Mouse (Mus musculus) forebrain, embryonic 16.5 days (tissue): ENCODE measurements at regions not wholly inside any gene's neighbourhood (a gene's known extent, or its start where the extent isn't known, plus 50 kb on each side); places are given as distances from the start of the nearest gene placed in this dataset.

Experiments used
- ATAC-seq: fragments of 200-750 bp; cut with Nextera tagmentation; 2 replicates; pipeline ENCODE4 v1.8.0; 2017; ENCODE audit warnings: mild to moderate bottlenecking, moderate library complexity
- H3K27ac ChIP-seq: fragments of 300-500 bp; sonication (generic); 2 replicates; pipeline ENCODE4 v1.5.1; 2014; ENCODE audit warnings: low read length, control low read depth
- H3K27me3 ChIP-seq: fragments of 300-500 bp; sonication (generic); replicated peaks from 2 replicates; pipeline ENCODE4 v1.6.1; 2014; ENCODE audit warnings: low read length; ENCODE audit not compliant: control insufficient read depth, insufficient read depth
- H3K36me3 ChIP-seq: fragments of 300-500 bp; sonication (generic); 2 replicates; pipeline ENCODE4 v1.6.1; 2014; ENCODE audit not compliant: control insufficient read depth, insufficient read depth
- H3K4me1 ChIP-seq: fragments of 300-500 bp; sonication (generic); replicated peaks from 2 replicates; pipeline ENCODE4 v1.6.1; 2014; ENCODE audit warnings: low read length; ENCODE audit not compliant: control insufficient read depth, insufficient read depth
- H3K4me2 ChIP-seq: fragments of 300-500 bp; sonication (generic); 2 replicates; pipeline ENCODE4 v1.6.1; 2014; ENCODE audit warnings: mild to moderate bottlenecking, low read length, control low read depth
- H3K4me3 ChIP-seq: fragments of 300-500 bp; sonication (generic); replicated peaks from 2 replicates; pipeline ENCODE4 v1.5.1; 2014; ENCODE audit warnings: mild to moderate bottlenecking, low read length, control low read depth
- H3K9ac ChIP-seq: fragments of 300-500 bp; sonication (generic); replicated peaks from 2 replicates; pipeline ENCODE4 v1.6.1; 2014; ENCODE audit warnings: low read depth, low read length, control low read depth
- H3K9me3 ChIP-seq: fragments of 300-500 bp; sonication (generic); 2 replicates; pipeline ENCODE4 v1.6.1; 2016; ENCODE audit warnings: low read length; ENCODE audit not compliant: control insufficient read depth
- WGBS: fragments of 180-500 bp; shearing (Covaris S2); extraction: QIAGEN DNeasy Blood & Tissue Kit; methylation state at CpG from one replicate; pipeline ENCODE4 v1.1.7; 2014; 5-methylcytosine and 5-hydroxymethylcytosine counted together

GRCm38 (mm10) chr8:7092831-7093230 lies 1568.2 kb downstream of the Efnb2 start:
- Histone ChIP-seq H3K27ac (no peak overlapping the region), H3K9me3 (no peaks in the 10 kb centered on the region), H3K27me3 (no peaks in the 10 kb centered on the region), H3K4me1 (0 out of 2 replicates have a peak, but pooled peaks cover 4% of the 10 kb centered on the region), H3K4me2 (no peak overlapping the region), H3K36me3 (no peaks in the 10 kb centered on the region), H3K9ac (no peak overlapping the region), H3K4me3 (no peak overlapping the region)
- 64% methylated on average over 2 of the region's 2 CpGs for WGBS
- ATAC-seq = no peak

DNA sequence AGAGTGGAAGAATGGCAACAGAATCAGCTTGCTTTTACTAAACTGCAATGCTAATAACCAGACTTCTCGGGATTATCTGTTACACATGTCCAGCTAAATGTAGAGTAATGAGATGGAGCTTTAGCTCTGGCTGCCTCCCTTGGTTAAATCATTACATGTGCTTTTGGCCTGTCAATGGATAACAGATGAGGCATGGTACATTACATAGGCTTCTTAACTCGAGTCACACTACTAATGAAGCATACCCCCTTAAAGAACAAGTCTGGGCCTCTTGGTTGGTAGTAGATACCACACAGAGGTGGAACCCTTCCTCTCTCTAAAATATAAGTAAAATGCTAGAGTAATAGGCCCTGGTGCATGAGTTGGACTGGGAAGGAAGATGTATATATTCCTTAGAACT lies 1572.9 kb downstream of the Efnb2 start:
- Histone ChIP-seq H3K36me3 (no peaks in the 10 kb centered on the region), H3K9me3 (no peaks in the 10 kb centered on the region), H3K4me2 (no peak overlapping the region), H3K27ac (no peak overlapping the region), H3K27me3 (no peaks in the 10 kb centered on the region), H3K4me3 (no peak overlapping the region), H3K4me1 (0 out of 2 replicates have a peak, but pooled peaks cover 2% of the 10 kb centered on the region), H3K9ac (no peak overlapping the region)
- 71% methylated on average over 2 of the region's 2 CpGs for WGBS
- no peak for ATAC-seq

- Histone ChIP-seq H3K27ac (no peak overlapping the region), H3K4me3 (no peak overlapping the region), H3K9ac (no peak overlapping the region), H3K4me2 (no peak overlapping the region), H3K27me3 (no peaks in the 10 kb centered on the region), H3K4me1 (no peaks in the 10 kb centered on the region), H3K9me3 (no peaks in the 10 kb centered on the region; the same call in 1 of the 2 replicates), H3K36me3 (no peaks in the 10 kb centered on the region)
- ATAC-seq = peak; percentile 59
- WGBS = 79% methylated on average over 4 of the region's 4 CpGs
These were observed 1600.8 kb downstream of the Efnb2 start for GRCm38 (mm10) chr8:7060255-7060656.

DNA sequence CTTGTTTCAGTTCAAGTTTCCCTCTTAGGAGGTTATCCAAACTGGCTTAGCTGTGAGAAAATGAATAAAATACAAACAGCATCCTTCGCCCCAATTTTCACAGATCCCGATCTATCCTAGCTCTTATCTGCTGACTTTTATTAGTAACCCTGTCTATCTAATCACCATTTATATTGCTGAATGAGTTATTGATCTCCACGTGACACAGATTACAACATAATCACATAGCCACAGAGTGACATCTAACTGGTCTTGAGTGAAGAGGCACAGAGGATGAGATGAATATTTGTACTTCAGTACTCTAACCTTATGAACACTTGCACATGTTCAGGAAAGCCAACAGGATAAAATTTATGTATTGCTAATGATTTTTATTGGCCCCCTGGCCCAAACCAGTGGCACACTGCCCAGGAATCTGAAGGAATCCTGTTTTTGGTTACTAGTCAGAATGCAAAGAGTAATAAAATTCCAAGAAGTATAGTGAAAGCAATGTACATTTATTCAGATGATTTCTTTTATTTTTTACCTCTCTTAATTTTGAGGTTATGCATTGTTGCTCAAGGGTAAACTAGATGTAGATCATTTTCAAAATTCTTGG lies 1634.7 kb downstream of the Efnb2 start:
- no peak for ATAC-seq
- no peak overlapping the region for H3K9ac ChIP-seq
- H3K27me3 ChIP-seq = no peaks in the 10 kb centered on the region
- no peaks in the 10 kb centered on the region for H3K9me3 ChIP-seq
- H3K4me3 ChIP-seq = no peak overlapping the region
- no peaks in the 10 kb centered on the region for H3K36me3 ChIP-seq
- 88% methylated on average over 3 of the region's 3 CpGs for WGBS
- H3K27ac ChIP-seq = no peak overlapping the region
- H3K4me2 ChIP-seq = no peak overlapping the region
- no peaks in the 10 kb centered on the region for H3K4me1 ChIP-seq

GRCm38 (mm10) chr8:7024336-7024735 lies 1636.7 kb downstream of the Efnb2 start:
- Histone ChIP-seq H3K27ac (no peak overlapping the region), H3K4me1 (no peaks in the 10 kb centered on the region), H3K36me3 (no peaks in the 10 kb centered on the region), H3K9ac (no peak overlapping the region), H3K9me3 (no peaks in the 10 kb centered on the region), H3K4me2 (no peak overlapping the region), H3K4me3 (no peak overlapping the region), H3K27me3 (no peaks in the 10 kb centered on the region)
- ATAC-seq = no peak
- WGBS = 87% methylated on average over 3 of the region's 3 CpGs

DNA sequence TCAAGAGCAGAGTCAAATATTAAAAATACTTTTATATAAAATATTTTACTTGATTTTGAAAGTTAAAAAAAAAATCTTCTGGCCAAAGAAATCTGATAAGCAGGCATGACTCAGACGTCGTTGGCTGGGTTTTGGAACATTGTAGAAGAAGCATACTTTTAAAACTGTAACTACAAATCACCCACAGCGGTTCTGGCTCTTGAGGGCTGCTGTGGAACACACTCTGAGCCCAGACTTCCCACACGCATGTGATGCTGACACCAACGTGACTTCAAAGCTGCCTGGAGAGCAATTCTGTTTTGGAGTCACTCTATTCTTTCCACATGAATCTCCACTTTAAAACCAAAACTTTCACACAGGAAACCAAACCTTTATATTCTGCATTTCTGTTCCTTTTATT lies 1649.2 kb downstream of the Efnb2 start:
- no peak overlapping the region for H3K9ac ChIP-seq
- WGBS = 80% methylated on average over 5 of the region's 5 CpGs
- H3K27ac ChIP-seq = no peak overlapping the region
- no peaks in the 10 kb centered on the region for H3K4me1 ChIP-seq
- no peaks in the 10 kb centered on the region for H3K9me3 ChIP-seq
- H3K4me3 ChIP-seq = no peak overlapping the region
- no peaks in the 10 kb centered on the region for H3K36me3 ChIP-seq
- ATAC-seq = no peak
- H3K4me2 ChIP-seq = no peak overlapping the region
- no peaks in the 10 kb centered on the region for H3K27me3 ChIP-seq

DNA sequence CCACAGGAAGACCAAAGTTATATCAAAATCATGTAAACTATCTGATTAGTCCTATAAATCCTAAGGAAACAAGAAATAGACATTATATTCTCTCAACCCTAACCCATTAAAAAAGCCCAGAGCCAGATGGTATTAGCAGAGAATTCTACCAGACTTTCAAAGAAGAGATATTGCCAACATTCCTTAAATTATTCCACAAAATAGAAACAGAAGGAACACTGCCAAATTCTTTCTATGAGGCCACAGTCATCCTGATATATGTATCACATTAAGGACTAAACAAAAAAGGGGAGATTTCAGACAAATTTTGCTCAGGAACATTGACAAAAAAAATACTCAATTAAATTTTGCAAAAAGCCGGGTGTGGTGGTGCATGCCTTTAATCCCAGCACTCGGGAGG lies 1669.5 kb downstream of the Efnb2 start:
- no peak overlapping the region for H3K4me2 ChIP-seq
- no peak overlapping the region for H3K9ac ChIP-seq
- no peaks in the 10 kb centered on the region for H3K9me3 ChIP-seq
- H3K27ac ChIP-seq = no peak overlapping the region
- H3K27me3 ChIP-seq = no peaks in the 10 kb centered on the region
- no peak for ATAC-seq
- H3K4me3 ChIP-seq = no peak overlapping the region
- WGBS = 92% methylated on average over 2 of the region's 2 CpGs
- H3K36me3 ChIP-seq = no peaks in the 10 kb centered on the region
- H3K4me1 ChIP-seq = no peaks in the 10 kb centered on the region

GRCm38 (mm10) chr8:6989359-6990095 lies 1671.5 kb downstream of the Efnb2 start:
- H3K4me2 ChIP-seq = no peak overlapping the region
- 71% methylated on average over 3 of the region's 3 CpGs for WGBS
- no peaks in the 10 kb centered on the region for H3K4me1 ChIP-seq
- no peaks in the 10 kb centered on the region for H3K36me3 ChIP-seq
- H3K4me3 ChIP-seq = no peak overlapping the region
- H3K9me3 ChIP-seq = no peaks in the 10 kb centered on the region
- no peak overlapping the region for H3K9ac ChIP-seq
- no peaks in the 10 kb centered on the region for H3K27me3 ChIP-seq
- no peak overlapping the region for H3K27ac ChIP-seq
- no peak for ATAC-seq

DNA sequence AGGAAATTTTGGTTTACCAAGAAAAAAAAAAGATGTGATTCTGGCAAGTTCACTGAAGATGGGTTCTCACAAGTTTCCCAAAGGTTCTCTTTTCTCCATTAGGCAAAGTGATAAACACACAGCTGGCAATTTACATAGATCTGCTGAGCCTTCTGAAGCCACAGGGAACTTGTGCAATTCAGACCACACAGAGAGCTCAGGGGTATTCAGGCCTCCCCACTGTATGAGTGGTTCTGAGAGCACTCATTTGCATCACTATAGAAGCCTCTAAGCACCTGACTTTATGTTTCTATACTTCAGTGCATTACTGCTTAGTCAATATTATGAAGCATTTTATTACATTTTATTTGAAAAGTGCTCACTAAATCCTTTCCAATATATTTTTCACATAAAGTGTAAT lies 1687.1 kb downstream of the Efnb2 start:
- Histone ChIP-seq H3K4me2 (no peak overlapping the region), H3K27me3 (no peaks in the 10 kb centered on the region), H3K9ac (no peak overlapping the region), H3K9me3 (no peaks in the 10 kb centered on the region), H3K4me1 (no peaks in the 10 kb centered on the region), H3K27ac (no peak overlapping the region), H3K4me3 (no peak overlapping the region), H3K36me3 (no peaks in the 10 kb centered on the region)
- ATAC-seq = no peak
